Mouse (Mus musculus): ENCODE data around the gene Ankrd33b. TPM values are rescaled to one million over a fixed set of nuclear protein-coding genes. Genes with fewer than 3 reads are reported as not detected.

Ankrd33b gene
- total and polyA plus RNA-seq, 2 experiments from 2014 or later, result 5.6 to 12.9 TPM

GRCm38 (mm10) chr15:31272695-31273094 is 94.8 kb downstream of the Ankrd33b start:
- no peak for TF ChIP-seq CTCF (IDR thresholded peaks at IDR 0.05; ENCODE audit: low read depth)
- TF ChIP-seq EP300 (IDR thresholded peaks at IDR 0.05; ENCODE audit: low read depth), result no peak
- H3K4me3 ChIP-seq (ENCODE audit: low read depth, low read length), result no peak overlapping the region
- 81% methylated on average over 7 of the region's 7 CpGs for WGBS
- no peak overlapping the region for H3K27ac ChIP-seq (ENCODE audit: low read depth)
- no peak for DNase-seq (ENCODE audit: low spot score)
- H3K9ac ChIP-seq (replicated peaks; ENCODE audit: low read depth, low read length), result no peak overlapping the region
- H3K27me3 ChIP-seq (ENCODE audit: control insufficient read depth, insufficient read depth, low read length), result no peaks in the 10 kb centered on the region
- no peak for ATAC-seq (ENCODE audit: insufficient read depth, low read depth)
- peaks cover 6% of the 10 kb centered on the region; the same call in 1 of the 2 replicates for H3K36me3 ChIP-seq (replicated peaks; ENCODE audit: control insufficient read depth, insufficient read depth, low read length)
- no peaks in the 10 kb centered on the region for H3K9me3 ChIP-seq (replicated peaks; ENCODE audit: control insufficient read depth, low read length)
- no peak overlapping the region for H3K4me2 ChIP-seq (ENCODE audit: low read depth, low read length)
- no peaks in the 10 kb centered on the region for H3K4me1 ChIP-seq (ENCODE audit: control insufficient read depth, insufficient read depth)

DNA sequence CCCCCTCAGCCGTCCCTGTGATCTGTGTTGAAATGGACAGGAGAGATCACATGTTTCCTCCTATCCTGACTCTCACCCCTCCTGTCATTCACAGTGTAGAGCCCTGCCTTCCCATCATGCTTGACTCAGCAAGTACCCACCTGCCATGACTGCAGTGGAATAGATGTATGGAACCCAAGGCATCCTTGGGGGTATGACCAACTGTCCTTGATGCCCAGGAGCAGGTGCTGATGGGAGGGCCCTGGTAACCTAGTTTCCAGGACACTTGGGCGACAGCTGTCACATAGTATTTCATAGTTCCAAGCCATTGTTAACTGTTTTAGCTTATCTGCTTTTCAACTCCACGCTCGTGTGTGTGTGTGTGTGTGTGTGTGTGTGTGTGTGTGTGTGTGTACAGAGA is 98.0 kb downstream of the Ankrd33b start:
- Histone ChIP-seq H3K36me3 (replicated peaks; ENCODE audit: control insufficient read depth, insufficient read depth, low read length) (peaks cover 3% of the 10 kb centered on the region; the same call in 1 of the 2 replicates), H3K27me3 (ENCODE audit: control insufficient read depth, insufficient read depth, low read length) (no peaks in the 10 kb centered on the region), H3K4me3 (ENCODE audit: low read depth, low read length) (no peak overlapping the region), H3K4me2 (ENCODE audit: low read depth, low read length) (no peak overlapping the region), H3K4me1 (ENCODE audit: control insufficient read depth, insufficient read depth) (no peaks in the 10 kb centered on the region), H3K9me3 (replicated peaks; ENCODE audit: control insufficient read depth, low read length) (no peaks in the 10 kb centered on the region), H3K9ac (replicated peaks; ENCODE audit: low read depth, low read length) (no peak overlapping the region), H3K27ac (ENCODE audit: low read depth) (no peak overlapping the region)
- ATAC-seq (ENCODE audit: insufficient read depth, low read depth) (no peak), DNase-seq (ENCODE audit: low spot score) (no peak)
- 66% methylated on average over 4 of the region's 4 CpGs for WGBS
- no peak for TF ChIP-seq EP300 (IDR thresholded peaks at IDR 0.05; ENCODE audit: low read depth)
- no peak for TF ChIP-seq CTCF (IDR thresholded peaks at IDR 0.05; ENCODE audit: low read depth)

DNA sequence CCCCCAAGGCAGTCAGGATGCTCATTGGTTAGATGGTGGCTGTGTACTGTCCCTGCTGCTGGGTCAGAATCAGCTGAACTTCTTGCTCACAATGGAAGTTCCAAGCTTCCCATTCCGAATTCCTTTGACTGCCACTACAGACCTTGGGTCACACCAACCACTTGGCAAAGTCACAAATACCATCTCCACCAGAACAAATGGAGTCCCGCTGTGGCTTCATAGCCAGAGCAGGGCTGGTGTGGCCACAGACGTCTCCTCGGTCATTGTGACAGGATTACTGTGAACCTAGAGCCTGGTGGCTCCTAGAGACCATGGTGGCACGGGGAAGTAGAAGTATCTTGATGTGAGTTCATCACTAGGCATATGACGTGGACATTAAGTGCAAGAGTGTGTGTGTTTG is 99.4 kb downstream of the Ankrd33b start:
- DNase-seq (ENCODE audit: low spot score) (no peak), ATAC-seq (ENCODE audit: insufficient read depth, low read depth) (no peak)
- Histone ChIP-seq H3K4me2 (ENCODE audit: low read depth, low read length) (no peak overlapping the region), H3K9ac (replicated peaks; ENCODE audit: low read depth, low read length) (no peak overlapping the region), H3K4me3 (ENCODE audit: low read depth, low read length) (no peak overlapping the region), H3K9me3 (replicated peaks; ENCODE audit: control insufficient read depth, low read length) (no peaks in the 10 kb centered on the region), H3K4me1 (ENCODE audit: control insufficient read depth, insufficient read depth) (no peaks in the 10 kb centered on the region), H3K27ac (ENCODE audit: low read depth) (no peak overlapping the region), H3K36me3 (replicated peaks; ENCODE audit: control insufficient read depth, insufficient read depth, low read length) (no peaks in the 10 kb centered on the region), H3K27me3 (ENCODE audit: control insufficient read depth, insufficient read depth, low read length) (no peaks in the 10 kb centered on the region)
- WGBS, result 78% methylated on average over 6 of the region's 6 CpGs
- no peak for TF ChIP-seq CTCF (IDR thresholded peaks at IDR 0.05; ENCODE audit: low read depth)
- TF ChIP-seq EP300 (IDR thresholded peaks at IDR 0.05; ENCODE audit: low read depth), result no peak

DNA sequence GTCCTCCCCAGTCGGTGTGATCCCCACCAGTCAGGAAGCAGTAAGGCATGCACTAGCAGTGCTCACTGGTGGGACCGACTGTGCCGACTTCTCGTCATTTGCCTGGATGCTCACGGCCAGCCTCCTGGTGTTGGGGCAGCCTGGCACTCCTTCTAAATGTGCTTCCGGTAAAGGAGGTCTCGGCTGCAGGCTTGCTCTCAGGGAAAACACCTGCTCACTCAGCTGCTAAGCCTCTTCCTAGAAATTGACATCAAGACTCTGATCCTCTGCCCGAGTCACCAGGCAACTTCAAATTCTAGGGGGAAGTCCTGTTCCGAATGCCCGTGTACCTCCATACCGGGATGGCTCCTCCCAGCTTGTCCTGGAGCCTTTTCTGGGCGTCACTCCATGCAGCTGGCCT is 101.7 kb downstream of the Ankrd33b start:
- no peak overlapping the region for H3K27ac ChIP-seq (ENCODE audit: low read depth)
- no peaks in the 10 kb centered on the region for H3K9me3 ChIP-seq (replicated peaks; ENCODE audit: control insufficient read depth, low read length)
- DNase-seq (ENCODE audit: low spot score), result no peak
- H3K4me2 ChIP-seq (ENCODE audit: low read depth, low read length), result no peak overlapping the region
- ATAC-seq (ENCODE audit: insufficient read depth, low read depth), result no peak
- no peak overlapping the region for H3K9ac ChIP-seq (replicated peaks; ENCODE audit: low read depth, low read length)
- no peaks in the 10 kb centered on the region for H3K36me3 ChIP-seq (replicated peaks; ENCODE audit: control insufficient read depth, insufficient read depth, low read length)
- H3K4me1 ChIP-seq (ENCODE audit: control insufficient read depth, insufficient read depth), result no peaks in the 10 kb centered on the region
- no peaks in the 10 kb centered on the region for H3K27me3 ChIP-seq (ENCODE audit: control insufficient read depth, insufficient read depth, low read length)
- 90% methylated on average over 12 of the region's 12 CpGs for WGBS
- no peak for TF ChIP-seq CTCF (IDR thresholded peaks at IDR 0.05; ENCODE audit: low read depth)
- no peak for TF ChIP-seq EP300 (IDR thresholded peaks at IDR 0.05; ENCODE audit: low read depth)
- no peak overlapping the region for H3K4me3 ChIP-seq (ENCODE audit: low read depth, low read length)

- H3K9ac ChIP-seq (replicated peaks; ENCODE audit: low read depth, low read length), result no peak overlapping the region
- no peaks in the 10 kb centered on the region for H3K4me1 ChIP-seq (ENCODE audit: control insufficient read depth, insufficient read depth)
- no peaks in the 10 kb centered on the region for H3K9me3 ChIP-seq (replicated peaks; ENCODE audit: control insufficient read depth, low read length)
- no peak overlapping the region for H3K27ac ChIP-seq (ENCODE audit: low read depth)
- no peaks in the 10 kb centered on the region for H3K36me3 ChIP-seq (replicated peaks; ENCODE audit: control insufficient read depth, insufficient read depth, low read length)
- H3K27me3 ChIP-seq (ENCODE audit: control insufficient read depth, insufficient read depth, low read length), result no peaks in the 10 kb centered on the region
- no peak for TF ChIP-seq EP300 (IDR thresholded peaks at IDR 0.05; ENCODE audit: low read depth)
- WGBS, result 92% methylated on average over 7 of the region's 8 CpGs
- DNase-seq (ENCODE audit: low spot score) (no peak), ATAC-seq (ENCODE audit: insufficient read depth, low read depth) (no peak)
- no peak overlapping the region for H3K4me2 ChIP-seq (ENCODE audit: low read depth, low read length)
- no peak overlapping the region for H3K4me3 ChIP-seq (ENCODE audit: low read depth, low read length)
Measured at GRCm38 (mm10) chr15:31265404-31265803, 102.1 kb downstream of the Ankrd33b start.

GRCm38 (mm10) chr15:31264827-31265226 is 102.7 kb downstream of the Ankrd33b start:
- WGBS, result 40% methylated on average over 6 of the region's 6 CpGs
- TF ChIP-seq EP300 (IDR thresholded peaks at IDR 0.05; ENCODE audit: low read depth) (no peak), CTCF (IDR thresholded peaks at IDR 0.05; ENCODE audit: low read depth) (peak; percentile 98)
- peak; percentile 81 for ATAC-seq (ENCODE audit: insufficient read depth, low read depth)

More at GRCm38 (mm10) chr15:31264827-31265226, 102.7 kb downstream of the Ankrd33b start:
- H3K4me3 ChIP-seq (ENCODE audit: low read depth, low read length), result no peak overlapping the region
- H3K4me1 ChIP-seq (ENCODE audit: control insufficient read depth, insufficient read depth), result no peaks in the 10 kb centered on the region
- DNase-seq (ENCODE audit: low spot score), result peak; percentile 51
- no peaks in the 10 kb centered on the region for H3K9me3 ChIP-seq (replicated peaks; ENCODE audit: control insufficient read depth, low read length)
- H3K27ac ChIP-seq (ENCODE audit: low read depth), result no peak overlapping the region
- H3K36me3 ChIP-seq (replicated peaks; ENCODE audit: control insufficient read depth, insufficient read depth, low read length), result no peaks in the 10 kb centered on the region
- no peaks in the 10 kb centered on the region for H3K27me3 ChIP-seq (ENCODE audit: control insufficient read depth, insufficient read depth, low read length)
- no peak overlapping the region for H3K4me2 ChIP-seq (ENCODE audit: low read depth, low read length)
- H3K9ac ChIP-seq (replicated peaks; ENCODE audit: low read depth, low read length), result no peak overlapping the region

All from heart, postnatal 0 days (tissue).